Mouse (Mus musculus): ENCODE results near the gene Zfp786. TPM values are rescaled to one million over a fixed set of nuclear protein-coding genes. Genes with fewer than 3 reads are reported as not detected.
"Not testable (repeated sequence)": the region's sequence is repeated elsewhere in the genome, so short reads cannot be mapped to it uniquely, and the experiment has no call there.

Zfp786 gene
- total and polyA plus RNA-seq, 3 experiments: 1.3 to 2.0 TPM; not detected in 1

GRCm38 (mm10) chr6:47781091-47781968, 49.3 kb downstream of the Zfp786 start:
- H3K9ac ChIP-seq (ENCODE audit: control insufficient read depth, low read depth, low read length, poor library complexity, severe bottlenecking): peak overlapping the region; percentile 98
- no peak for TF ChIP-seq NELFE (IDR thresholded peaks at IDR 0.05; ENCODE audit: low read depth, low read length)
- peak in 1 of 2 experiments; percentile 90; a peak in 2 of 4 replicates for TF ChIP-seq POLR2A (IDR thresholded peaks at IDR 0.05; ENCODE audit: control insufficient read depth in 1 of 2, insufficient read depth in 1 of 2, low read depth in 1 of 2, low read length in 2 of 2, poor library complexity in 1 of 2)
- no peak for TF ChIP-seq NRF1 (IDR thresholded peaks at IDR 0.05; ENCODE audit: insufficient read depth, low read depth, low read length, poor library complexity, severe bottlenecking)
- peak; percentile 43; the same call in 1 of the 2 replicates for TF ChIP-seq POLR2AphosphoS5 (IDR thresholded peaks at IDR 0.05; ENCODE audit: borderline replicate concordance, low read depth, low read length)
- no peak for TF ChIP-seq JUND (IDR thresholded peaks at IDR 0.05; ENCODE audit: low read depth, low read length)
- no peak for TF ChIP-seq EP300 (IDR thresholded peaks at IDR 0.05; ENCODE audit: low read depth in 1 of 2, low read length in 2 of 2)
- peak; percentile 100 for TF ChIP-seq TBP (IDR thresholded peaks at IDR 0.05; ENCODE audit: low read depth, low read length)
- no peak for TF ChIP-seq ZC3H11A (IDR thresholded peaks at IDR 0.05; ENCODE audit: low read depth, low read length)
- no peak for TF ChIP-seq SMC3 (IDR thresholded peaks at IDR 0.05; ENCODE audit: low read depth, low read length)
- no peak for TF ChIP-seq CHD2 (IDR thresholded peaks at IDR 0.05; ENCODE audit: low read length)
- peak; percentile 89 for DNase-seq (ENCODE audit: low read depth, low spot score)
- H3K27ac ChIP-seq (ENCODE audit: control insufficient read depth, low read depth, low read length): peak overlapping the region; percentile 96
- H3K79me2 ChIP-seq (ENCODE audit: control insufficient read depth, insufficient read depth, low read length, poor library complexity): peaks cover 1% of the 10 kb centered on the region; the same call in 1 of the 2 replicates
- H3K36me3 ChIP-seq (ENCODE audit: control insufficient read depth in 1 of 2, insufficient read depth in 2 of 2, low read length in 2 of 2): peaks cover 0 to 21% of the 10 kb centered on the region in 2 experiments; a peak in 2 of 4 replicates
- H3K27me3 ChIP-seq (ENCODE audit: control insufficient read depth in 1 of 2, insufficient read depth in 2 of 2, low read length in 2 of 2): no peaks in the 10 kb centered on the region
- H3K4me3 ChIP-seq (ENCODE audit: control insufficient read depth in 1 of 2, insufficient read depth in 1 of 2, low read depth in 2 of 2, low read length in 2 of 2): peak overlapping the region; percentile 61 to 100
- H3K4me1 ChIP-seq (ENCODE audit: control insufficient read depth in 1 of 2, insufficient read depth in 2 of 2, low read length in 2 of 2): peaks cover 0 to 11% of the 10 kb centered on the region in 2 experiments; a peak in 2 of 4 replicates
- H3K9me3 ChIP-seq (replicated peaks; ENCODE audit: insufficient read depth, low read length): no peaks in the 10 kb centered on the region

- peak; percentile 83 for DNase-seq (ENCODE audit: low read depth, low spot score)
- Histone ChIP-seq H3K27ac (ENCODE audit: control insufficient read depth, low read depth, low read length) (peak overlapping the region; percentile 96), H3K79me2 (ENCODE audit: control insufficient read depth, insufficient read depth, low read length, poor library complexity) (peaks cover 1% of the 10 kb centered on the region; the same call in 1 of the 2 replicates), H3K9me3 (replicated peaks; ENCODE audit: insufficient read depth, low read length) (no peaks in the 10 kb centered on the region), H3K36me3 (ENCODE audit: control insufficient read depth in 1 of 2, insufficient read depth in 2 of 2, low read length in 2 of 2) (peaks cover 0 to 17% of the 10 kb centered on the region in 2 experiments; a peak in 2 of 4 replicates), H3K4me3 (ENCODE audit: control insufficient read depth in 1 of 2, insufficient read depth in 1 of 2, low read depth in 2 of 2, low read length in 2 of 2) (peak overlapping the region; percentile 61 to 100), H3K4me1 (ENCODE audit: control insufficient read depth in 1 of 2, insufficient read depth in 2 of 2, low read length in 2 of 2) (peaks cover 0 to 7% of the 10 kb centered on the region in 2 experiments; a peak in 2 of 4 replicates), H3K27me3 (ENCODE audit: control insufficient read depth in 1 of 2, insufficient read depth in 2 of 2, low read length in 2 of 2) (no peaks in the 10 kb centered on the region), H3K9ac (ENCODE audit: control insufficient read depth, low read depth, low read length, poor library complexity, severe bottlenecking) (peak overlapping the region; percentile 98)
- TF ChIP-seq TBP (IDR thresholded peaks at IDR 0.05; ENCODE audit: low read depth, low read length) (peak; percentile 99), EP300 (IDR thresholded peaks at IDR 0.05; ENCODE audit: low read depth in 1 of 2, low read length in 2 of 2) (no peak)
These were observed 50.1 kb downstream of the Zfp786 start for GRCm38 (mm10) chr6:47780576-47781013.

GRCm38 (mm10) chr6:47771760-47772159, 58.9 kb downstream of the Zfp786 start:
- H3K27me3 ChIP-seq (ENCODE audit: control insufficient read depth in 1 of 2, insufficient read depth in 2 of 2, low read length in 2 of 2); H3K79me2 ChIP-seq (ENCODE audit: control insufficient read depth, insufficient read depth, low read length, poor library complexity); H3K36me3 ChIP-seq (ENCODE audit: control insufficient read depth in 1 of 2, insufficient read depth in 2 of 2, low read length in 2 of 2); H3K9me3 ChIP-seq (replicated peaks; ENCODE audit: insufficient read depth, low read length); H3K9ac ChIP-seq (ENCODE audit: control insufficient read depth, low read depth, low read length, poor library complexity, severe bottlenecking); H3K27ac ChIP-seq (ENCODE audit: control insufficient read depth, low read depth, low read length); H3K4me1 ChIP-seq (ENCODE audit: control insufficient read depth in 1 of 2, insufficient read depth in 2 of 2, low read length in 2 of 2); H3K4me3 ChIP-seq (ENCODE audit: control insufficient read depth in 1 of 2, insufficient read depth in 1 of 2, low read depth in 2 of 2, low read length in 2 of 2): not testable (repeated sequence)
- peak; percentile 82 for DNase-seq (ENCODE audit: low read depth, low spot score)

GRCm38 (mm10) chr6:47771113-47771512, 59.6 kb downstream of the Zfp786 start:
- H3K79me2 ChIP-seq (ENCODE audit: control insufficient read depth, insufficient read depth, low read length, poor library complexity); DNase-seq (ENCODE audit: low read depth, low spot score); H3K9me3 ChIP-seq (replicated peaks; ENCODE audit: insufficient read depth, low read length); H3K27ac ChIP-seq (ENCODE audit: control insufficient read depth, low read depth, low read length); H3K27me3 ChIP-seq (ENCODE audit: control insufficient read depth in 1 of 2, insufficient read depth in 2 of 2, low read length in 2 of 2); H3K36me3 ChIP-seq (ENCODE audit: control insufficient read depth in 1 of 2, insufficient read depth in 2 of 2, low read length in 2 of 2); H3K9ac ChIP-seq (ENCODE audit: control insufficient read depth, low read depth, low read length, poor library complexity, severe bottlenecking); H3K4me3 ChIP-seq (ENCODE audit: control insufficient read depth in 1 of 2, insufficient read depth in 1 of 2, low read depth in 2 of 2, low read length in 2 of 2); H3K4me1 ChIP-seq (ENCODE audit: control insufficient read depth in 1 of 2, insufficient read depth in 2 of 2, low read length in 2 of 2): not testable (repeated sequence)

- not testable (repeated sequence) for H3K27me3 ChIP-seq (ENCODE audit: control insufficient read depth in 1 of 2, insufficient read depth in 2 of 2, low read length in 2 of 2); H3K27ac ChIP-seq (ENCODE audit: control insufficient read depth, low read depth, low read length); H3K9ac ChIP-seq (ENCODE audit: control insufficient read depth, low read depth, low read length, poor library complexity, severe bottlenecking); H3K4me3 ChIP-seq (ENCODE audit: control insufficient read depth in 1 of 2, insufficient read depth in 1 of 2, low read depth in 2 of 2, low read length in 2 of 2); H3K9me3 ChIP-seq (replicated peaks; ENCODE audit: insufficient read depth, low read length); H3K36me3 ChIP-seq (ENCODE audit: control insufficient read depth in 1 of 2, insufficient read depth in 2 of 2, low read length in 2 of 2); H3K4me1 ChIP-seq (ENCODE audit: control insufficient read depth in 1 of 2, insufficient read depth in 2 of 2, low read length in 2 of 2); DNase-seq (ENCODE audit: low read depth, low spot score); H3K79me2 ChIP-seq (ENCODE audit: control insufficient read depth, insufficient read depth, low read length, poor library complexity)
These were observed 60.8 kb downstream of the Zfp786 start for GRCm38 (mm10) chr6:47769861-47770260.

All from MEL (cell line).